Mouse (Mus musculus) gastrocnemius, adult 8-10 months (tissue): ENCODE data around the gene Pamr1. TPM values are rescaled to one million over a fixed set of nuclear protein-coding genes. Genes with fewer than 3 reads are reported as not detected.

Experiments used
- DNase-seq, 2 experiments: peaks; one replicate each; pipeline ENCODE4 v3.0.0; 2022; ENCODE audit warnings: low spot score in 2 of 2
- total RNA-seq, 4 experiments: library from RNA; stranded (reverse); gene quantifications; 2 replicates each; pipeline ENCODE4 v1.2.4; 2022

The Pamr1 gene
- total RNA-seq, 4 experiments from 2014 or later: 6.7 to 14.8 (median 8.5) TPM

- DNase-seq: no peak
Measured at GRCm38 (mm10) chr2:102598911-102599721, 49.3 kb downstream of the Pamr1 start.

- no peak for DNase-seq
Measured at GRCm38 (mm10) chr2:102600516-102600915, 50.7 kb downstream of the Pamr1 start.

- no peak for DNase-seq
Measured at GRCm38 (mm10) chr2:102610485-102610884, 60.7 kb downstream of the Pamr1 start.

GRCm38 (mm10) chr2:102616637-102617036 lies 66.8 kb downstream of the Pamr1 start:
- no peak for DNase-seq

- no peak for DNase-seq
Measured at GRCm38 (mm10) chr2:102620744-102621429, 71.1 kb downstream of the Pamr1 start.

- no peak for DNase-seq
Measured at GRCm38 (mm10) chr2:102622176-102622575, 72.4 kb downstream of the Pamr1 start.

GRCm38 (mm10) chr2:102622943-102623342 lies 73.1 kb downstream of the Pamr1 start:
- DNase-seq: no peak

- no peak for DNase-seq
Measured at GRCm38 (mm10) chr2:102624538-102624937, 74.7 kb downstream of the Pamr1 start.

GRCm38 (mm10) chr2:102632361-102632760 lies 82.5 kb downstream of the Pamr1 start:
- no peak for DNase-seq

- no peak for DNase-seq
Measured at GRCm38 (mm10) chr2:102634010-102634409, 84.2 kb downstream of the Pamr1 start.

- DNase-seq: no peak
Measured at GRCm38 (mm10) chr2:102635523-102636060, 85.8 kb downstream of the Pamr1 start.

- DNase-seq: no peak
Measured at GRCm38 (mm10) chr2:102636116-102636600, 86.3 kb downstream of the Pamr1 start.

GRCm38 (mm10) chr2:102638140-102638539 lies 88.3 kb downstream of the Pamr1 start:
- DNase-seq: no peak

- DNase-seq: no peak
Measured at GRCm38 (mm10) chr2:102638690-102639089, 88.9 kb downstream of the Pamr1 start.

GRCm38 (mm10) chr2:102648845-102649500 lies 99.2 kb downstream of the Pamr1 start:
- no peak for DNase-seq

- DNase-seq: no peak
Measured at GRCm38 (mm10) chr2:102650322-102650721, 100.5 kb downstream of the Pamr1 start.

GRCm38 (mm10) chr2:102655966-102656725 lies 106.3 kb downstream of the Pamr1 start:
- DNase-seq: no peak

- DNase-seq: no peak
Measured at GRCm38 (mm10) chr2:102657726-102658125, 107.9 kb downstream of the Pamr1 start.

- no peak for DNase-seq
Measured at GRCm38 (mm10) chr2:102658163-102658660, 108.4 kb downstream of the Pamr1 start, which contains the start of gene Slc1a2. Slc1a2 (plus strand) TSS chr2:102658659.

- no peak for DNase-seq
Measured at GRCm38 (mm10) chr2:102658661-102659520, 109.1 kb downstream of the Pamr1 start.
